Mouse (Mus musculus): ENCODE data around the gene Sympk.

GRCm38 (mm10) chr7:19088813-19089212 is 64.6 kb downstream of the Sympk start:
- TF ChIP-seq MYOD1 (IDR thresholded peaks at IDR 0.05; ENCODE audit: control insufficient read depth in 1 of 3, insufficient read length in 2 of 3, low read depth in 2 of 3) (no peak), POLR2A (IDR thresholded peaks at IDR 0.05; ENCODE audit: insufficient read length, low read depth) (no peak), POLR2AphosphoS2 (IDR thresholded peaks at IDR 0.05; ENCODE audit: insufficient read length, low read depth) (peak; percentile 10)
